Mouse (Mus musculus): Measurements from ENCODE around the gene Tat. TPM values are rescaled to one million over a fixed set of nuclear protein-coding genes. Genes with fewer than 3 reads are reported as not detected.
"Not testable (repeated sequence)": the region's sequence is repeated elsewhere in the genome, so short reads cannot be mapped to it uniquely, and the experiment has no call there.

Tat gene
- polyA plus RNA-seq, 1 experiment from 2014 or later = 0.45 TPM

- no peak for ATAC-seq (ENCODE audit: low read depth)
- Histone ChIP-seq H3K4me2 (ENCODE audit: low read depth, low read length) (no peak overlapping the region), H3K9ac (ENCODE audit: low read depth, low read length) (no peak overlapping the region), H3K4me3 (ENCODE audit: low read depth, low read length) (no peak overlapping the region), H3K27me3 (ENCODE audit: control insufficient read depth, insufficient read depth, low read depth, low read length) (no peaks in the 10 kb centered on the region), H3K9me3 (replicated peaks; ENCODE audit: control insufficient read depth, low read length) (no peaks in the 10 kb centered on the region), H3K4me1 (ENCODE audit: control insufficient read depth, low read depth, low read length) (no peaks in the 10 kb centered on the region), H3K36me3 (ENCODE audit: control insufficient read depth, insufficient read depth) (no peaks in the 10 kb centered on the region), H3K27ac (ENCODE audit: low read length) (no peak overlapping the region)
- WGBS (ENCODE audit: insufficient replicate concordance) = 45% methylated on average over 8 of the region's 8 CpGs
These were observed 18.8 kb downstream of the Tat start for GRCm38 (mm10) chr8:110008995-110009446.

- Histone ChIP-seq H3K9me3 (replicated peaks; ENCODE audit: control insufficient read depth, low read length) (no peaks in the 10 kb centered on the region), H3K4me2 (ENCODE audit: low read depth, low read length) (no peak overlapping the region), H3K27ac (ENCODE audit: low read length) (no peak overlapping the region), H3K36me3 (ENCODE audit: control insufficient read depth, insufficient read depth) (no peaks in the 10 kb centered on the region), H3K4me1 (ENCODE audit: control insufficient read depth, low read depth, low read length) (no peaks in the 10 kb centered on the region), H3K4me3 (ENCODE audit: low read depth, low read length) (no peak overlapping the region), H3K27me3 (ENCODE audit: control insufficient read depth, insufficient read depth, low read depth, low read length) (no peaks in the 10 kb centered on the region), H3K9ac (ENCODE audit: low read depth, low read length) (no peak overlapping the region)
- ATAC-seq (ENCODE audit: low read depth) = no peak
- WGBS (ENCODE audit: insufficient replicate concordance) = 21% methylated on average over 5 of the region's 5 CpGs
These were observed 20.6 kb downstream of the Tat start for GRCm38 (mm10) chr8:110010868-110011267.

- WGBS (ENCODE audit: insufficient replicate concordance) = 59% methylated on average over 6 of the region's 6 CpGs
- Histone ChIP-seq H3K27ac (ENCODE audit: low read length) (no peak overlapping the region), H3K9me3 (replicated peaks; ENCODE audit: control insufficient read depth, low read length) (no peaks in the 10 kb centered on the region), H3K4me2 (ENCODE audit: low read depth, low read length) (no peak overlapping the region), H3K27me3 (ENCODE audit: control insufficient read depth, insufficient read depth, low read depth, low read length) (no peaks in the 10 kb centered on the region), H3K4me1 (ENCODE audit: control insufficient read depth, low read depth, low read length) (no peaks in the 10 kb centered on the region), H3K9ac (ENCODE audit: low read depth, low read length) (no peak overlapping the region), H3K36me3 (ENCODE audit: control insufficient read depth, insufficient read depth) (no peaks in the 10 kb centered on the region), H3K4me3 (ENCODE audit: low read depth, low read length) (no peak overlapping the region)
- ATAC-seq (ENCODE audit: low read depth) = no peak
These were observed 31.8 kb downstream of the Tat start for GRCm38 (mm10) chr8:110022081-110022480.

GRCm38 (mm10) chr8:110022768-110023344 is 32.6 kb downstream of the Tat start:
- WGBS (ENCODE audit: insufficient replicate concordance) = 75% methylated on average over 10 of the region's 10 CpGs

GRCm38 (mm10) chr8:110033771-110034170 is 43.5 kb downstream of the Tat start:
- not testable (repeated sequence) for H3K9ac ChIP-seq (ENCODE audit: low read depth, low read length); H3K27me3 ChIP-seq (ENCODE audit: control insufficient read depth, insufficient read depth, low read depth, low read length); H3K9me3 ChIP-seq (replicated peaks; ENCODE audit: control insufficient read depth, low read length); H3K36me3 ChIP-seq (ENCODE audit: control insufficient read depth, insufficient read depth); H3K4me2 ChIP-seq (ENCODE audit: low read depth, low read length); H3K4me3 ChIP-seq (ENCODE audit: low read depth, low read length); H3K27ac ChIP-seq (ENCODE audit: low read length); ATAC-seq (ENCODE audit: low read depth); H3K4me1 ChIP-seq (ENCODE audit: control insufficient read depth, low read depth, low read length)
- WGBS (ENCODE audit: insufficient replicate concordance) = 37% methylated on average over 8 of the region's 8 CpGs

More at GRCm38 (mm10) chr8:110022768-110023344, 32.6 kb downstream of the Tat start:
- ATAC-seq (ENCODE audit: low read depth) = no peak
- H3K4me1 ChIP-seq (ENCODE audit: control insufficient read depth, low read depth, low read length) = no peaks in the 10 kb centered on the region
- no peaks in the 10 kb centered on the region for H3K27me3 ChIP-seq (ENCODE audit: control insufficient read depth, insufficient read depth, low read depth, low read length)
- H3K9ac ChIP-seq (ENCODE audit: low read depth, low read length) = no peak overlapping the region
- H3K27ac ChIP-seq (ENCODE audit: low read length) = no peak overlapping the region
- H3K4me3 ChIP-seq (ENCODE audit: low read depth, low read length) = no peak overlapping the region
- no peak overlapping the region for H3K4me2 ChIP-seq (ENCODE audit: low read depth, low read length)
- H3K36me3 ChIP-seq (ENCODE audit: control insufficient read depth, insufficient read depth) = no peaks in the 10 kb centered on the region
- H3K9me3 ChIP-seq (replicated peaks; ENCODE audit: control insufficient read depth, low read length) = no peaks in the 10 kb centered on the region

- no peak for ATAC-seq (ENCODE audit: low read depth)
- H3K4me2 ChIP-seq (ENCODE audit: low read depth, low read length) = no peak overlapping the region
- H3K27me3 ChIP-seq (ENCODE audit: control insufficient read depth, insufficient read depth, low read depth, low read length) = no peaks in the 10 kb centered on the region
- H3K9ac ChIP-seq (ENCODE audit: low read depth, low read length) = no peak overlapping the region
- H3K9me3 ChIP-seq (replicated peaks; ENCODE audit: control insufficient read depth, low read length) = no peaks in the 10 kb centered on the region
- no peaks in the 10 kb centered on the region for H3K36me3 ChIP-seq (ENCODE audit: control insufficient read depth, insufficient read depth)
- WGBS (ENCODE audit: insufficient replicate concordance) = 66% methylated on average over 4 of the region's 4 CpGs
- no peak overlapping the region for H3K4me3 ChIP-seq (ENCODE audit: low read depth, low read length)
- H3K4me1 ChIP-seq (ENCODE audit: control insufficient read depth, low read depth, low read length) = no peaks in the 10 kb centered on the region
- H3K27ac ChIP-seq (ENCODE audit: low read length) = no peak overlapping the region
These were observed 44.1 kb downstream of the Tat start for GRCm38 (mm10) chr8:110034331-110034730.

GRCm38 (mm10) chr8:110036156-110036555 is 45.9 kb downstream of the Tat start:
- H3K4me2 ChIP-seq (ENCODE audit: low read depth, low read length) = no peak overlapping the region
- no peak overlapping the region for H3K9ac ChIP-seq (ENCODE audit: low read depth, low read length)
- H3K27ac ChIP-seq (ENCODE audit: low read length) = no peak overlapping the region
- WGBS (ENCODE audit: insufficient replicate concordance) = 33% methylated on average over 2 of the region's 2 CpGs
- no peaks in the 10 kb centered on the region for H3K27me3 ChIP-seq (ENCODE audit: control insufficient read depth, insufficient read depth, low read depth, low read length)
- H3K36me3 ChIP-seq (ENCODE audit: control insufficient read depth, insufficient read depth) = no peaks in the 10 kb centered on the region
- H3K4me1 ChIP-seq (ENCODE audit: control insufficient read depth, low read depth, low read length) = no peaks in the 10 kb centered on the region
- H3K9me3 ChIP-seq (replicated peaks; ENCODE audit: control insufficient read depth, low read length) = no peaks in the 10 kb centered on the region
- no peak for ATAC-seq (ENCODE audit: low read depth)
- no peak overlapping the region for H3K4me3 ChIP-seq (ENCODE audit: low read depth, low read length)

GRCm38 (mm10) chr8:110039216-110039615 is 49.0 kb downstream of the Tat start:
- H3K27me3 ChIP-seq (ENCODE audit: control insufficient read depth, insufficient read depth, low read depth, low read length) = no peaks in the 10 kb centered on the region
- H3K27ac ChIP-seq (ENCODE audit: low read length) = no peak overlapping the region
- no peak overlapping the region for H3K4me3 ChIP-seq (ENCODE audit: low read depth, low read length)
- no peak for ATAC-seq (ENCODE audit: low read depth)
- H3K9me3 ChIP-seq (replicated peaks; ENCODE audit: control insufficient read depth, low read length) = no peaks in the 10 kb centered on the region
- H3K9ac ChIP-seq (ENCODE audit: low read depth, low read length) = no peak overlapping the region
- H3K4me2 ChIP-seq (ENCODE audit: low read depth, low read length) = no peak overlapping the region
- 38% methylated on average over 7 of the region's 7 CpGs for WGBS (ENCODE audit: insufficient replicate concordance)
- H3K4me1 ChIP-seq (ENCODE audit: control insufficient read depth, low read depth, low read length) = no peaks in the 10 kb centered on the region
- H3K36me3 ChIP-seq (ENCODE audit: control insufficient read depth, insufficient read depth) = no peaks in the 10 kb centered on the region

GRCm38 (mm10) chr8:110039659-110040058 is 49.4 kb downstream of the Tat start, which contains the start of gene Chst4:
Gene Chst4 (minus strand): TSS chr8:110039740.
- no peaks in the 10 kb centered on the region for H3K9me3 ChIP-seq (replicated peaks; ENCODE audit: control insufficient read depth, low read length)
- no peak within 1 kb of the TSS for H3K4me2 ChIP-seq (ENCODE audit: low read depth, low read length)
- H3K4me1 ChIP-seq (ENCODE audit: control insufficient read depth, low read depth, low read length) = no peaks in the 10 kb centered on the region
- no peak for ATAC-seq (ENCODE audit: low read depth)
- H3K36me3 ChIP-seq (ENCODE audit: control insufficient read depth, insufficient read depth) = no peaks in the 10 kb centered on the region
- H3K9ac ChIP-seq (ENCODE audit: low read depth, low read length) = no peak within 1 kb of the TSS
- 65% methylated on average over 5 of the region's 5 CpGs for WGBS (ENCODE audit: insufficient replicate concordance)
- no peak within 1 kb of the TSS for H3K4me3 ChIP-seq (ENCODE audit: low read depth, low read length)
- no peak within 1 kb of the TSS for H3K27ac ChIP-seq (ENCODE audit: low read length)
- H3K27me3 ChIP-seq (ENCODE audit: control insufficient read depth, insufficient read depth, low read depth, low read length) = no peaks in the 10 kb centered on the region
